Mouse (Mus musculus): ENCODE results near the gene Pfkfb4. TPM values are rescaled to one million over a fixed set of nuclear protein-coding genes. Genes with fewer than 3 reads are reported as not detected.

The Pfkfb4 gene
- total RNA-seq, 2 experiments from 2014 or later, result 19.2 to 25.8 TPM

Small RNA genes within 50 kb of the gene (microRNA-seq; reads per million reads assigned to microRNA genes)
- gene Mir711, result not detected

Other genes starting within 250 kb of the Pfkfb4 start
- gene Ip6k2, start 208.0 kb upstream of the Pfkfb4 start, total RNA-seq (2021), result 100 to 1,000 TPM; 165 to 170 TPM
- 10 to 100 TPM; 27.7 to 31.7 TPM for gene Nckipsd, start 183.4 kb upstream of the Pfkfb4 start, total RNA-seq (2021)
- gene Celsr3, start 165.5 kb upstream of the Pfkfb4 start, total RNA-seq (2021), result 10 to 100 TPM; 57.2 to 62.0 TPM
- 10 to 100 TPM; 35.3 to 41.3 TPM for gene Slc26a6, start 138.5 kb upstream of the Pfkfb4 start, total RNA-seq (2021)
- gene Tmem89, start 77.2 kb upstream of the Pfkfb4 start, total RNA-seq (2021), result not detected
- 100 to 1,000 TPM; 394 to 398 TPM for gene Uqcrc1, start 55.1 kb upstream of the Pfkfb4 start, total RNA-seq (2021)
- gene Col7a1, start 38.2 kb upstream of the Pfkfb4 start, total RNA-seq (2021), result 1 to 10 TPM; 5.2 to 6.1 TPM
- under 1 TPM; 0.30 to 0.49 TPM for gene Ucn2, start 5.8 kb upstream of the Pfkfb4 start, total RNA-seq (2021)
- 10 to 100 TPM; 46.2 to 56.7 TPM for gene Shisa5, start 46.8 kb downstream of the Pfkfb4 start, total RNA-seq (2021)
- gene Trex1, start 68.0 kb downstream of the Pfkfb4 start, total RNA-seq (2021), result 10 to 100 TPM; 11.4 to 12.1 TPM
- 10 to 100 TPM; 24.4 to 29.0 TPM for gene Atrip, start 82.3 kb downstream of the Pfkfb4 start, total RNA-seq (2021)
- gene Ccdc51, start 90.7 kb downstream of the Pfkfb4 start, total RNA-seq (2021), result 1 to 10 TPM; 6.4 TPM
- 100 to 1,000 TPM; 384 to 385 TPM for gene Tma7, start 90.8 kb downstream of the Pfkfb4 start, total RNA-seq (2021)
- 10 to 100 TPM; 56.9 to 65.2 TPM for gene Plxnb1, start 103.6 kb downstream of the Pfkfb4 start, total RNA-seq (2021)
- not detected for gene Fbxw21, start 170.3 kb downstream of the Pfkfb4 start, total RNA-seq (2021)
- gene Fbxw13, start 204.2 kb downstream of the Pfkfb4 start, total RNA-seq (2021), result not detected
- not detected for gene Fbxw20, start 243.0 kb downstream of the Pfkfb4 start, total RNA-seq (2021)

Data from left cerebral cortex, postnatal 10 days (tissue).